Mouse (Mus musculus): ENCODE measurements around the gene Psme3. TPM values are rescaled to one million over a fixed set of nuclear protein-coding genes. Genes with fewer than 3 reads are reported as not detected.
"Not testable (repeated sequence)": the region's sequence is repeated elsewhere in the genome, so short reads cannot be mapped to it uniquely, and the experiment has no call there.

The Psme3 gene
- total RNA-seq, 2 experiments from 2014 or later = 96.6 to 106 TPM

- DNase-seq (ENCODE audit: low spot score in 2 of 2) = no peak
These were observed 4.9 kb upstream of the Psme3 start for GRCm38 (mm10) chr11:101311083-101311482.

- DNase-seq (ENCODE audit: low spot score in 2 of 2) = no peak
These were observed 3.9 kb upstream of the Psme3 start for GRCm38 (mm10) chr11:101312150-101312549.

GRCm38 (mm10) chr11:101314567-101314966, 1.4 kb upstream of the Psme3 start:
- no peak for DNase-seq (ENCODE audit: low spot score in 2 of 2)

DNA sequence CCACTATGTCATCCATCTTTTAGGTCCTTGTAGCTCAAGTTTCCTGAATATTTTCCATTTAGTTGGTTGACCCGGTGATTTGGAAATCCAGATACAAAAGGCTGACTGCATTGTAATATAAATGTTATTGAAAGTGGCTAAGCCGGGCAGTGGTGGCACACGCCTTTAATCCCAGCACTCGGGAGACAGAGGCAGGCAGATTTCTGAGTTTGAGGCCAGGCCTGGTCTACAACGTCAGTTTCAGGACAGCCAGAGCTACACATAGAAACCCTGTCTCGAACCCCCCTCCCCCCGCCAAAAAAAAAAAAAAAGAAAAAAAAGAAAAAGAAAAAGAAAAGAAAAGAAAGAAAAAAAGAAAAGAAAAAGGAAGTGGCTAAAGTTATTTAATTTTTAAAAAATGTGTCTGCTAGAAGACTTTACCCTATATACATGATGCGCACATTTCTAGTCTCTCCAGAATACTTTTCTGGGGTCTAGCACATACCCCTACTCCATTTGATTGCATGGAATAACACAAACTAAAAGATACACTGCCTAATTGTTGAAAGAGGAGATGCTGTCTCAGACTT, 847 bp upstream of the Psme3 start:
- DNase-seq (ENCODE audit: low spot score in 2 of 2) = no peak

- no peak for DNase-seq (ENCODE audit: low spot score in 2 of 2)
These were observed 496 bp downstream of the Psme3 start for GRCm38 (mm10) chr11:101316501-101316917.

DNA sequence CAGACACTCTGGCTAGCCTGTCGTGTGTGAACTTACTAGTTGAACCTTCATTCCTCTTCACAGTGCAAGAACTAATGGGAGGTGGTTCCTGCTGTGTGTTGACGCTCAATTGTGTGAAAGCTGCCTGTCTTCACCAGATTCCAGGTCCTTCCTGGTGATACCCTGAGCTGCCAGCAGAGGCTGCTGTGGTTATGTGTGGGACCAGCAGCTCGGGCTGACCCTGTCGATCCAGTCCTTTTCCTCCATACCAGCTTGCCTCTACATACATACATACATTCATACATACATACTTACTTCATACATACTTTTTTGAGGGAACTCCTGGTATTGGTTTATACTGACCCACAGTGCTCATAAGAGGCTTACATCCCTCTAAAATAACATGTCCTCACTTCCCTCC, 7.6 kb downstream of the Psme3 start:
- DNase-seq (ENCODE audit: low spot score in 2 of 2) = peak; percentile 80 to 84

DNA sequence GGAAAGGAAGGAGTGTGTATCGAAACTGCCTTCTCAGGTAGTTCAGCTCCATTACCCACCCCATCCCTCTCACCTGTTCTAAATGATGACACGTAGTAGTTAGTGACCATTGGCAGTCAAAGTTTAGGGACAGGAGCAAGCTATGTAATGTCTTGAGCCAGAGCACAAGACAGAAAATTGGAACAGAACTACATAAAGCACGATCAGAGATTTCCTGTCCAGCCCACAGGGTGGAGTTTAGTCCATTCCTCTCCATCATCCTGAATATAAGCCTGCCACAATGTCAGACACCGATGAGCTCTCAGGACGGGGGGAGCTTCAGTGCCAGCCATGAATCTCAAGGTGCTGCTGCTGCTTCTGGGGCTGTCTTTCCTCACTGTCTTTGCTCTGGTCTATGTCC, 8.8 kb downstream of the Psme3 start, which contains the start of gene Aoc2:
TSS of gene Aoc2 (plus strand) at position 301 of the 400 bp plus-strand sequence.
- DNase-seq (ENCODE audit: low spot score in 2 of 2) = no peak

- DNase-seq (ENCODE audit: low spot score in 2 of 2) = not testable (repeated sequence)
These were observed 9.2 kb downstream of the Psme3 start for GRCm38 (mm10) chr11:101325201-101325600.

GRCm38 (mm10) chr11:101326147-101326546, 10.1 kb downstream of the Psme3 start:
- DNase-seq (ENCODE audit: low spot score in 2 of 2) = no peak

DNA sequence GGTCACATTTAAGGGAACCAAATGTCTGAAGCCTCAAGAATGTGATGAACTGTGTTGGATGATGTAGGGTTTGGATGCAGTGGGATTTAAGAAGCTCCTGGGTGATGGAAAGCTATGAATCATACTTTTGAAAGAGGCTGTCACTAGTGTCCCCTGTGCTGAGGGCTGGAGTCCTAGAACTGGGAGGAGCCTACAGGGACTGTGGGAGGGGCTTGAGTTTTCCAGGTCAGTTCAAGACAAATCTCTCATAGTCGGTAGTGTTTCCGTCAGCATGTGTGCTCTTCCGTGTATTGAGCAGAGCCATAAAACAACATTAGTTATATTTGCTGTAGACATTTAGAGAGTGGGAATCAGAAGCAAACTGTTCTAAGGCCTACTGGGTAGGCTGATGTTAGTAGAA, 11.3 kb downstream of the Psme3 start:
- no peak for DNase-seq (ENCODE audit: low spot score in 2 of 2)

DNA sequence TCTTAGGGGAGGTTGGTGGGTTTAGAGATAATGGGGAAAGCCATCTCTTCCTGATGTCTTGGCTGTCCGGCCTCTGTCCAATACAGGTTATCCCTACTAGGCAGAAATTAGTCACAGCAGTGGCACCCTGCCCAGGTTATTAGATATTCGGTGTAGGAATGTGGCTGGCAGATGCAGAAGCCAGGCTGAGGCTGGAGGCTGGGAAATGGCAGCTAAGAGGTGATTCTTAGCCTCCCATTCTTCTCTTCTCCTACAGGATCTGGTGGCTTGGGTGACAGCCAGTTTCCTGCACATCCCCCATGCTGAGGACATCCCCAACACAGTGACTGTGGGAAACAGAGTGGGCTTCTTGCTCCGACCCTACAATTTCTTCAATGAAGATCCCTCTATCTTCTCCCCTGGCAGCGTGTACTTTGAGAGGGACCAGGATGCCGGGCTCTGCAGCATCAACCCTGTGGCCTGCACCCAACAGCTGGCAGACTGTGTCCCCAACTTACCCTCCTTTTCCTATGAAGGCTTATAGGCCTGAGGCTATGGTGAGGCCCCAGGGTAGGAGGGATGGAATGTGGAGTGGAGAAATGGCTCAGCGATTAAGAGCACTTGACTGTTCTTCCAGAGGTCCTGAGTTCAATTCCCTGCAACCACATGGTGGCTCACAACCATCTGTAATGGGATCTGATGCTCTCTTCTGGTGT, 13.1 kb downstream of the Psme3 start:
- DNase-seq (ENCODE audit: low spot score in 2 of 2) = peak; percentile 33 to 46

DNA sequence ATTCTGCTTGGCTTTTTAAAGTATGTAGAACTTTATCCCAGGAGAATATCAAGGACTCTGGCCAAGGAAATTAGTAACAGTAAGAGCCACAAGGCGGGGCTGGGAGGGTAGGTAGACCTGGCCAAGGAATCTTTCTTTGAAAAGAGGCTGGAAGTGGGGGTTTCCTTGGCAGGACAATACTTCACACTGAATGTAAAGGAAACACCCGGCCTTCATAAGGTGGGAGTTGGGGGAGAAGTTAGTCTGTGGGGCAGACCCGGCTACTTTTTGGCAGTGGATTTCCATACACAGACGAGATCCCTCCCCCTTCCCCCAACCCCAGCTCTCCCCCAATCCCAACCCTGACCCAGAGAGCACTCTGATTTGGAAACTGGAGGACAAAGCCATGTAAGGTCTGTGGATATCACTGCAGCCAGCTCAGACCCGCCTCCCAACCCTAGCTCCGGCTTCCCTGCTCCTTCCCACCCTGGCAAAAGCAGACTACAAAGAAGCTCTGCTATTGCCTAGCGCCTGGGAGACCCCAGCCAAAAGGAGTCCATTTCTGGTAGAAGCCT, 14.4 kb downstream of the Psme3 start, which contains the start of gene Aoc3:
TSS of gene Aoc3 (plus strand) at position 235 of the 554 bp plus-strand sequence.
- DNase-seq (ENCODE audit: low spot score in 2 of 2) = no peak

- not testable (repeated sequence) for DNase-seq (ENCODE audit: low spot score in 2 of 2)
These were observed 14.9 kb downstream of the Psme3 start for GRCm38 (mm10) chr11:101330961-101331360.

DNA sequence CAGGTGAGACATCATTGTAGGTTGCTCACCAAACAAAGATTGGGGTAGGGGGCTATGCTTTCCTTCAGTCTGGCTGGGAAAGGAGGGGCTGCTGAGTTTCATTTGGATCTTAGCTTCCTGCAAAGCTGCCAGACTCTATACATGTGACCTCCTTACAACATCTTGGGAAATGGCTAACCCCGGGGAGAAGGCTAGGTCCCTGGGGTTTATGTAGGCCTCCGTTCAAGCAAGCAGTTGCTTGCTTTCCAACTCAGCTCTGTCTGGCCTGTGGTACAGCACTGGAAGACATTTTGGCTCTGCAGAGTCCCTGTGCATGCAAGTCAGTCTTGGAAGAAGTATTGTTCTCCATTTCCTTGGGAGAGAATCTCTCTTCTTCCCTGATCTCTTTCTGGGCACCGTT, 16.5 kb downstream of the Psme3 start:
- no peak for DNase-seq (ENCODE audit: low spot score in 2 of 2)

DNA sequence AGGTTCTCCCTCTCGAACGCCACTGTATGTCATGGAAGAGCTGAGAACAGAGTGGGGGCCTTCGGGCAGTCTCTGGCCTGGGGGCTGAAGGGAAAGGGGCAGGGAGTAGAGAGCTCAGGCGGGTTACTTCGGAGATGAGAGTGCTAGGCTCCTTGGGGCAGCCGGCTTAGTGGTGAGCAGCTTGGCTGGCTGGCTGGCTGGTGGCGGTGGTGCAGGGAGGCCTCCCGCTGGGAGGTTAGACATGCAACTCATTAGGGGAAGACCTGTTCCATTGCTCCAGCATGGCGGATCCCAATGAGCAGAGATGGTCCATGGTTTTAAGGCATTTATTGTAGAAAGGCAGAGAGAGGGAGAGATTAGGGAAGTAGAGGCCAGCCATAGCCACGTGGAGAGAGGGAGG, 18.0 kb downstream of the Psme3 start:
- no peak for DNase-seq (ENCODE audit: low spot score in 2 of 2)

- DNase-seq (ENCODE audit: low spot score in 2 of 2) = no peak
These were observed 18.5 kb downstream of the Psme3 start for GRCm38 (mm10) chr11:101334516-101334915.

GRCm38 (mm10) chr11:101335685-101336084, 19.7 kb downstream of the Psme3 start:
- DNase-seq (ENCODE audit: low spot score in 2 of 2) = no peak

DNA sequence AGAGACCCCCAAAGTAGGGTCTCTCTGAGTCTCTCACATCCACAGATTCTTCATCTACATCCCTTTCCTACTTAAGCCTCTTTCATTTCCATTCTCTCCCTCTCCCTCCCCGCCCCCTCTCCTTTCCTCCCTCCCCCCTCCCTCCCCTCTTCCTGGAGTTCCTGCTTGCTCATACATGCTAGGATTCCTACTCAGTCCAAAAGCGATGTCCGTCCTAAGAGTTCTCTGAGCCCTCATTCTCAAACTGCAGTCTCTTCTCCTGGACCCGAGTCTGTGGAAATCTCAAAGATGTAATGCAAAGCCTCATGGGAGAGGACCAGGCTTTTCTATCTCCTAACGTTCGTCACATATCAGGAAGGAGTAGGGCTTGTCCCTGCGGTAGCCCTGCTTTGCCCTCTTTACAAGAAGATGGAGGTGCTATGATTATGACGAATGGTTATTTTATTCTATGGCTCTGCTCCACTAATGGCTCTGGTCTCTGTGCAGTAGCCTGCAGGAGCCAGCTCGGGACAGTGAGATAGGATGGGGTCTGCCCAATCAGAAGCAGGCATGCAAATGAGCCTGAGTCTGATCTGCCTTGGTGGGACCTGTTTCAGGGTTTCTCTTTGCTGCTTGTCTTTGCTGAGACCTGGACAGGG, 22.2 kb downstream of the Psme3 start:
- DNase-seq (ENCODE audit: low spot score in 2 of 2) = peak in 1 of 2 experiments; percentile 33

GRCm38 (mm10) chr11:101347083-101347775, 31.2 kb downstream of the Psme3 start:
- DNase-seq (ENCODE audit: low spot score in 2 of 2) = no peak

DNA sequence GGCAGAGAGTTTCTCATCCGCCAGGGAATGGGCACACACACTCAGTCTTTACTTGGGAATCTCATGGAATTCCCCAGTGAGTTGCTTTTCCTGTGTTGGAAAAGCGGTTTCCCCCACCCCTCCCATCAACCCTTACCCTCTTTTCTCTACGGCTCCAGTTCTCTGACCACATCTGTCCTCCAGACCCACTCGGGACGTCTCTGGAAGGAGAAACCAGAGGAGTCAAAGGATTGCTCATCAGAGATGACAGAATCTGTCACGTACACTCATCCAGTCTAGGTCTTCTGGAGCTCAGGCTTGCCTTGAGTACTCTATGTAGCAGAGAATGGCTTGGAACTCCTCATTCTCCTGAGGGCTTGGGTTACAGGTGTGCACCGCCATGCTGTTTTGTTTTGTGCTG, 32.8 kb downstream of the Psme3 start:
- no peak for DNase-seq (ENCODE audit: low spot score in 2 of 2)

GRCm38 (mm10) chr11:101349216-101349615, 33.2 kb downstream of the Psme3 start:
- DNase-seq (ENCODE audit: low spot score in 2 of 2) = no peak

Measured in layer of hippocampus, postnatal 10 days (tissue).